Mouse (Mus musculus): ENCODE data around the gene Cmtr1. TPM values are rescaled to one million over a fixed set of nuclear protein-coding genes. Genes with fewer than 3 reads are reported as not detected.

Cmtr1 gene
- polyA plus RNA-seq, 1 experiment = 23.6 TPM

GRCm38 (mm10) chr17:29637895-29638294 is 22.5 kb upstream of the Cmtr1 start:
- Histone ChIP-seq H3K4me1 (ENCODE audit: control insufficient read depth, insufficient read depth, low read length) (no peaks in the 10 kb centered on the region), H3K27me3 (replicated peaks; ENCODE audit: control insufficient read depth, insufficient read depth, low read length) (no peaks in the 10 kb centered on the region), H3K4me3 (ENCODE audit: insufficient read depth, low read depth, low read length) (no peak overlapping the region), H3K27ac (ENCODE audit: insufficient read depth, low read depth, low read length) (no peak overlapping the region), H3K36me3 (ENCODE audit: control insufficient read depth, insufficient read depth, low read length) (no peaks in the 10 kb centered on the region)
- no peak for TF ChIP-seq POLR2A (IDR thresholded peaks at IDR 0.05; ENCODE audit: low read depth, low read length)
- TF ChIP-seq CTCF (conservative IDR thresholded peaks at IDR 0.05; ENCODE audit: insufficient read depth, insufficient read length, low read depth, low read length) = no peak
- 64% methylated on average over 8 of the region's 8 CpGs for WGBS
- DNase-seq = no peak

GRCm38 (mm10) chr17:29640971-29641370 is 19.4 kb upstream of the Cmtr1 start:
- no peaks in the 10 kb centered on the region for H3K36me3 ChIP-seq (ENCODE audit: control insufficient read depth, insufficient read depth, low read length)
- H3K4me3 ChIP-seq (ENCODE audit: insufficient read depth, low read depth, low read length) = no peak overlapping the region
- H3K27ac ChIP-seq (ENCODE audit: insufficient read depth, low read depth, low read length) = no peak overlapping the region
- no peak for TF ChIP-seq CTCF (conservative IDR thresholded peaks at IDR 0.05; ENCODE audit: insufficient read depth, insufficient read length, low read depth, low read length)
- no peak for TF ChIP-seq POLR2A (IDR thresholded peaks at IDR 0.05; ENCODE audit: low read depth, low read length)
- H3K4me1 ChIP-seq (ENCODE audit: control insufficient read depth, insufficient read depth, low read length) = no peaks in the 10 kb centered on the region
- no peaks in the 10 kb centered on the region for H3K27me3 ChIP-seq (replicated peaks; ENCODE audit: control insufficient read depth, insufficient read depth, low read length)
- 96% methylated on average over 11 of the region's 11 CpGs for WGBS
- DNase-seq = no peak

GRCm38 (mm10) chr17:29642219-29642618 is 18.2 kb upstream of the Cmtr1 start:
- Histone ChIP-seq H3K27ac (ENCODE audit: insufficient read depth, low read depth, low read length) (no peak overlapping the region), H3K4me1 (ENCODE audit: control insufficient read depth, insufficient read depth, low read length) (no peaks in the 10 kb centered on the region), H3K27me3 (replicated peaks; ENCODE audit: control insufficient read depth, insufficient read depth, low read length) (no peaks in the 10 kb centered on the region), H3K4me3 (ENCODE audit: insufficient read depth, low read depth, low read length) (no peak overlapping the region), H3K36me3 (ENCODE audit: control insufficient read depth, insufficient read depth, low read length) (no peaks in the 10 kb centered on the region; the same call in 1 of the 2 replicates)
- TF ChIP-seq CTCF (conservative IDR thresholded peaks at IDR 0.05; ENCODE audit: insufficient read depth, insufficient read length, low read depth, low read length) (no peak), POLR2A (IDR thresholded peaks at IDR 0.05; ENCODE audit: low read depth, low read length) (no peak)
- WGBS = 62% methylated on average over 3 of the region's 3 CpGs
- no peak for DNase-seq

- 78% methylated on average over 2 of the region's 2 CpGs for WGBS
- Histone ChIP-seq H3K4me3 (ENCODE audit: insufficient read depth, low read depth, low read length) (no peak overlapping the region), H3K27me3 (replicated peaks; ENCODE audit: control insufficient read depth, insufficient read depth, low read length) (no peaks in the 10 kb centered on the region), H3K4me1 (ENCODE audit: control insufficient read depth, insufficient read depth, low read length) (peaks cover 3% of the 10 kb centered on the region; the same call in 1 of the 2 replicates), H3K27ac (ENCODE audit: insufficient read depth, low read depth, low read length) (no peak overlapping the region), H3K36me3 (ENCODE audit: control insufficient read depth, insufficient read depth, low read length) (no peaks in the 10 kb centered on the region)
- no peak for DNase-seq
- no peak for TF ChIP-seq POLR2A (IDR thresholded peaks at IDR 0.05; ENCODE audit: low read depth, low read length)
Observed at GRCm38 (mm10) chr17:29658249-29658648, 2.1 kb upstream of the Cmtr1 start.

- peaks cover 3% of the 10 kb centered on the region; the same call in 1 of the 2 replicates for H3K4me1 ChIP-seq (ENCODE audit: control insufficient read depth, insufficient read depth, low read length)
- peak overlapping the region; percentile 87 for H3K27ac ChIP-seq (ENCODE audit: insufficient read depth, low read depth, low read length)
- under 1% methylated on average over 41 of the region's 41 CpGs for WGBS
- peak overlapping the region; percentile 99 for H3K4me3 ChIP-seq (ENCODE audit: insufficient read depth, low read depth, low read length)
- H3K27me3 ChIP-seq (replicated peaks; ENCODE audit: control insufficient read depth, insufficient read depth, low read length) = no peaks in the 10 kb centered on the region
- DNase-seq = no peak
- no peak for TF ChIP-seq POLR2A (IDR thresholded peaks at IDR 0.05; ENCODE audit: low read depth, low read length)
- TF ChIP-seq CTCF (conservative IDR thresholded peaks at IDR 0.05; ENCODE audit: insufficient read depth, insufficient read length, low read depth, low read length) = no peak
- H3K36me3 ChIP-seq (ENCODE audit: control insufficient read depth, insufficient read depth, low read length) = no peaks in the 10 kb centered on the region; the same call in 1 of the 2 replicates
Observed at GRCm38 (mm10) chr17:29660762-29661391, 482 bp downstream of the Cmtr1 start.

GRCm38 (mm10) chr17:29662145-29662544 is 1.8 kb downstream of the Cmtr1 start:
- H3K4me3 ChIP-seq (ENCODE audit: insufficient read depth, low read depth, low read length) = no peak overlapping the region
- DNase-seq = no peak

GRCm38 (mm10) chr17:29668051-29668986 is 7.9 kb downstream of the Cmtr1 start:
- no peak for DNase-seq
- H3K36me3 ChIP-seq (ENCODE audit: control insufficient read depth, insufficient read depth, low read length) = no peaks in the 10 kb centered on the region; the same call in none of the 2 replicates
- no peak overlapping the region for H3K27ac ChIP-seq (ENCODE audit: insufficient read depth, low read depth, low read length)
- no peaks in the 10 kb centered on the region for H3K27me3 ChIP-seq (replicated peaks; ENCODE audit: control insufficient read depth, insufficient read depth, low read length)
- TF ChIP-seq CTCF (conservative IDR thresholded peaks at IDR 0.05; ENCODE audit: insufficient read depth, insufficient read length, low read depth, low read length) = no peak
- TF ChIP-seq POLR2A (IDR thresholded peaks at IDR 0.05; ENCODE audit: low read depth, low read length) = no peak
- WGBS = 87% methylated on average over 10 of the region's 10 CpGs
- no peaks in the 10 kb centered on the region for H3K4me1 ChIP-seq (ENCODE audit: control insufficient read depth, insufficient read depth, low read length)
- H3K4me3 ChIP-seq (ENCODE audit: insufficient read depth, low read depth, low read length) = no peak overlapping the region

More at GRCm38 (mm10) chr17:29662145-29662544, 1.8 kb downstream of the Cmtr1 start:
- Histone ChIP-seq H3K4me1 (ENCODE audit: control insufficient read depth, insufficient read depth, low read length) (peaks cover 3% of the 10 kb centered on the region; the same call in 1 of the 2 replicates), H3K27ac (ENCODE audit: insufficient read depth, low read depth, low read length) (no peak overlapping the region), H3K36me3 (ENCODE audit: control insufficient read depth, insufficient read depth, low read length) (no peaks in the 10 kb centered on the region; the same call in none of the 2 replicates), H3K27me3 (replicated peaks; ENCODE audit: control insufficient read depth, insufficient read depth, low read length) (no peaks in the 10 kb centered on the region)
- TF ChIP-seq POLR2A (IDR thresholded peaks at IDR 0.05; ENCODE audit: low read depth, low read length) (no peak), CTCF (conservative IDR thresholded peaks at IDR 0.05; ENCODE audit: insufficient read depth, insufficient read length, low read depth, low read length) (no peak)
- 81% methylated on average over 6 of the region's 6 CpGs for WGBS

Measured in kidney, adult 2 months (tissue).